Mouse (Mus musculus): Measurements from ENCODE around the gene Apobec3.
"Not testable (repeated sequence)": the region's sequence is repeated elsewhere in the genome, so short reads cannot be mapped to it uniquely, and the experiment has no call there.

GRCm38 (mm10) chr15:79939501-79939900, 48.0 kb downstream of the Apobec3 start:
- TF ChIP-seq CTCF (IDR thresholded peaks at IDR 0.05; ENCODE audit: control insufficient read depth, insufficient read depth, low read length); POLR2A (IDR thresholded peaks at IDR 0.05; ENCODE audit: borderline replicate concordance, control insufficient read depth, low read depth, low read length): not testable (repeated sequence)

Measured in bone marrow, adult 2 months (tissue).